Mouse (Mus musculus) C2C12 (cell line): Measurements from ENCODE around the gene Slc25a45. TPM values are rescaled to one million over a fixed set of nuclear protein-coding genes. Genes with fewer than 3 reads are reported as not detected.
A peak's percentile ranks its signal among the peaks of the same experiment; 100 is the strongest.

Source experiments
- H3K27me3 ChIP-seq: one replicate; pipeline ENCODE4 v1.6.1; 2011; ENCODE audit not compliant: control insufficient read depth, insufficient read depth, insufficient read length
- H3K36me3 ChIP-seq: one replicate; pipeline ENCODE4 v1.6.1; 2011; ENCODE audit not compliant: control insufficient read depth, insufficient read depth
- H3K4me3 ChIP-seq: one replicate; pipeline ENCODE4 v1.5.1; 2011; ENCODE audit warnings: mild to moderate bottlenecking, control low read depth; ENCODE audit not compliant: poor library complexity, insufficient read depth, severe bottlenecking
- H3K79me2 ChIP-seq: one replicate; pipeline ENCODE4 v1.6.1; 2011; ENCODE audit not compliant: control insufficient read depth, insufficient read depth
- H3K79me3 ChIP-seq: one replicate; pipeline ENCODE4 v1.6.1; 2011; ENCODE audit warnings: low read depth, control low read depth
- H3ac ChIP-seq: one replicate; pipeline ENCODE3; 2011; ENCODE audit warnings: low read depth; ENCODE audit not compliant: control insufficient read depth, insufficient read length
- CEBPB ChIP-seq: IDR thresholded peaks from one replicate; pipeline ENCODE4 v1.6.1; 2011; ENCODE audit warnings: low read depth, mild to moderate bottlenecking, control low read depth, moderate library complexity
- CTCF ChIP-seq: IDR thresholded peaks from one replicate; pipeline ENCODE4 v1.5.1; 2011; ENCODE audit not compliant: control insufficient read depth, insufficient read depth, insufficient read length
- FOSL1 ChIP-seq: IDR thresholded peaks from one replicate; pipeline ENCODE4 v1.8.0; 2011; ENCODE audit warnings: mild to moderate bottlenecking, low read length; ENCODE audit not compliant: poor library complexity, insufficient read depth, severe bottlenecking
- MAX ChIP-seq: IDR thresholded peaks from one replicate; pipeline ENCODE4 v1.6.1; 2011; ENCODE audit warnings: mild to moderate bottlenecking, control low read depth
- MYOD1 ChIP-seq: IDR thresholded peaks from one replicate; pipeline ENCODE4 v1.6.1; 2011; ENCODE audit warnings: low read depth; ENCODE audit not compliant: control insufficient read depth, insufficient read length
- MYOG ChIP-seq: IDR thresholded peaks from one replicate; pipeline ENCODE4 v1.6.1; 2011; ENCODE audit not compliant: control insufficient read depth, insufficient read length; ENCODE audit errors: extremely low read depth
- USF1 ChIP-seq: IDR thresholded peaks from one replicate; pipeline ENCODE4 v1.6.1; 2011; ENCODE audit warnings: low read depth, mild to moderate bottlenecking, control low read depth, moderate library complexity
- polyA plus RNA-seq: library from polyadenylated mRNA; unstranded; fragments of >200 nt; fragmentation: generic; extraction: Trizol; gene quantifications from one replicate; pipeline ENCODE4 v1.2.1, GENCODE M21; 2012; ENCODE audit warnings: missing spikeins

Slc25a45 gene
- polyA plus RNA-seq, 1 experiment = 5.5 TPM

DNA sequence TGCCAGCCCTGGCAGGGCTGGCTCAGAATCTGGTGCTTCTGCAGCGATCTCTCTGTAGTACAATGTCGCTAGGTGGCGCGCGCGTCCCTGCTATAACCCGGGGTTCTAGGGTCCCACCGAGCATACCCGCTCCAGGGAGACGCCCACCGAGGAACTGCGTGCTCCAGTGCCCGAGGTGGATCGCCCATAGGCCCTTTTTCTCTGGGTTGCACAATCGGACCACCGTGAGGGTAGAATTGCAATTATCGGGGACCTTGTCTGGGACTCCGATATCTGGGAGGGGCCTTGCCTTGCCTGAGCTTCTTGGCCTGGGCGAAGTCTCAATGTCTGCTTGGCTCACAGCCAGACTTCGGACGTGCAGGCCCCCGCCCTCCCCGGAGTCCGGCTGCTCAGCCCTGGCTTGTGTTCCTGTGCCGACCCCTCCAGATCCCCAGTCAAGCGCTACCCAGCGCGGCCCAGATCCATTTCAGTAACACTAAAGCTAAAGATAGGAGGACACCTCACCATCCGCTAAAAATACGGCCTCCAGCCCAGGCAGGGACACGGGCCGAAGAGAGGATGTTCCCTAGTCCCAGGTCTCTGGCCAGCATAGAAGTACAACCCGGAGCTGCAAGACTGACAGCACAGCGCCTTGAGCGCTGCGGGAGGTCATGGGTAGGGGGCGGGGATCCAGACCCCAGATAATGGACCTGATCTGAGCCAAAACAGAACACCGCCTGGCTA is 46.5 kb downstream of the Slc25a45 start:
- Histone ChIP-seq H3K79me3 (peaks cover 1% of the 10 kb centered on the region), H3K79me2 (peaks cover 6% of the 10 kb centered on the region), H3ac (peak overlapping the region; percentile 52), H3K4me3 (peak overlapping the region; percentile 46), H3K36me3 (no peaks in the 10 kb centered on the region), H3K27me3 (no peaks in the 10 kb centered on the region)
- TF ChIP-seq MYOG (no peak), MYOD1 (no peak), MAX (peak; percentile 57), CTCF (peak; percentile 86), FOSL1 (no peak), CEBPB (peak; percentile 58), USF1 (no peak)

DNA sequence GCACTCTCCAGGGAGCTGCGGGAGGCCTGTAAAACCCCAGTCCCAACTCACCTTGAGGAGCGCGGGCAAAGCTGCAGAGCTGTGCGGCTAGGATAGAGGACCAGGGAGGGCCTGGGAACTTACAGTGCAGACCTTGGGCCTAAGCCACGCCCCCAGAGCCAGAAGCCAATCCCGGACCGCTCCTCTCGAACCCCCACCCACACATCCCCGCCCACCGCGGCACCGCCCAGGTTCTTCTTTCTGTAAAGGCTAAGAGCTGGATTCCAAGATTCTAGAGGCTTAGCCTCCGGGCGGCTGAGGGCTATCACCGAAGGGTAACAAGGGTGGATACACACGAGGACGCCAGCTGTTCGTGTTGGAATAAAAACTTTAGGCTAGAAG is 47.1 kb downstream of the Slc25a45 start, which contains the start of gene Cdc42ep2:
Gene Cdc42ep2 (minus strand): TSS at position 104 of the 381 bp plus-strand sequence.
- Histone ChIP-seq H3ac (peak within 1 kb of the TSS; percentile 52), H3K27me3 (no peaks in the 10 kb centered on the region), H3K4me3 (peak within 1 kb of the TSS; percentile 46), H3K36me3 (no peaks in the 10 kb centered on the region), H3K79me3 (no peaks in the 10 kb centered on the region), H3K79me2 (peaks cover 6% of the 10 kb centered on the region)
- no peak for TF ChIP-seq CEBPB
- TF ChIP-seq FOSL1 = no peak
- TF ChIP-seq MYOD1 = no peak
- TF ChIP-seq CTCF = no peak
- TF ChIP-seq USF1 = no peak
- no peak for TF ChIP-seq MAX
- TF ChIP-seq MYOG = no peak

DNA sequence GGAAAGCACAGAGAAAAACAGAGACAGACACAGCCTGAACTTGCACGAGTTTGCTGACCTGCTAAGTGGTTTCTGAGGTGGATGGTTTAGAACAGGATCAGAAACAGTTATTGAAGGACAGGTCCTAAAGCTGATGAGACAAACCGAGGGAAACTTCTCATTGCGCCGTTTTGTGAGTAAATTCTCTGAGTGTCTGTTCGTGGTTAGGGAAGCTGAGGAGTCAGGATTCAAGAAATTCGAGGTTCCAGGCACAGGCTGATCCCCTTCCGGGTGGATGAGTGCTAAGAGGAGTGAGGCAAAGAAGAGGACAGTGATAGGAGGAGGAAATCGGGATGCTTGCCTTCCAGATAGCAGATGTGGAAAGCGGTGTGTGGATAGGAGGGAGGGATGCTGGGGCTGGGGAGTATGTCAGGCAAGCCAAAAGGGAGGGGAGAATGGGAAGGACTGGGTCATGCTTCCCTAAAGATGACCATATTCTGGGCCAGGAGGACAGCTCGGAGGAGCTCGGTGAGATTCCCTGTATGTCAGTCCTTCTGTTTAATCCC is 47.8 kb downstream of the Slc25a45 start:
- Histone ChIP-seq H3ac (peak overlapping the region; percentile 16), H3K79me2 (peaks cover 6% of the 10 kb centered on the region), H3K4me3 (peak overlapping the region; percentile 46), H3K27me3 (no peaks in the 10 kb centered on the region), H3K79me3 (no peaks in the 10 kb centered on the region), H3K36me3 (no peaks in the 10 kb centered on the region)
- TF ChIP-seq MYOD1 (no peak), FOSL1 (no peak), CTCF (no peak), MYOG (no peak), CEBPB (no peak)

DNA sequence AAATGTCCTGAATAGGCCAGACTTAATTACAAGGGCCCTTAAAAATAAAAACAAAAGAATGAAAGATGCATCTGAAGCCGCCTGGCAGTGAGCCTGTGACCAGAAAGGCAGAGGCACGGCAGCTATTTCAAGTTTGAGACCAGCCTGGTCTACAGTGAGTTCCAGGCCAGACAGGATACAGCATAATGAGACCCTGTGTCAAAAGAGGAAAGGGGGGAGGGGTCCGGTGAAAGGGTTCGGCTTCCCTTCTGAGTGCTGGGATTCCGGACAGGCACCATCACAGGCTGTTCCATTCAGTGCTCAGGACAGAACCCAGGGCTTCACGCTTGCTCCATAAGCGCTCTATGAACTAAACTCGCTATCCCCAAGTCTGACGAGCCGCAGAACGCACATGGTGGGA is 49.4 kb downstream of the Slc25a45 start:
- H3ac ChIP-seq = no peak overlapping the region
- no peaks in the 10 kb centered on the region for H3K27me3 ChIP-seq
- no peaks in the 10 kb centered on the region for H3K79me3 ChIP-seq
- no peak overlapping the region for H3K4me3 ChIP-seq
- peaks cover 6% of the 10 kb centered on the region for H3K79me2 ChIP-seq
- no peaks in the 10 kb centered on the region for H3K36me3 ChIP-seq
- TF ChIP-seq FOSL1 (no peak), CTCF (no peak), USF1 (no peak), MYOD1 (no peak), MAX (no peak), CEBPB (no peak), MYOG (no peak)

DNA sequence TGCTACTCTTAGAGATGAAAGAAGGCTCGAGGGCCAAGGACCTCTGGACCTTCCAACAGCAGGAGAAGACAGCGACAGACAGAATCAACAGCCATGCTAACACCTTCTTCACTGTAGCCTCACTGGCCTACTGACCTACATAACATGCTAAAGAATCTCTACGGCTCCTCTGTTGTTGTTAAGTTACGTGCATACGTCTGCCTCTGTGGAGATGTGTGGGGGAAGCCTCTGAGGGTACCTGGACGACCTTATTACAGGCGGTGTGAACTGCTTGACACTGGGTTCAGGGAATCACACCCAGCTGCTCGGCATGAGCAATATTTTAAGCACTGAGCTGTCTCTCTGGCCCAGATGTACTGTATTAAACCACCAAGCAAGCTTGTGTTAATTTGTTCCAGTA is 49.9 kb downstream of the Slc25a45 start:
- Histone ChIP-seq H3ac (no peak overlapping the region), H3K4me3 (no peak overlapping the region), H3K27me3 (no peaks in the 10 kb centered on the region), H3K79me2 (peaks cover 6% of the 10 kb centered on the region), H3K79me3 (no peaks in the 10 kb centered on the region), H3K36me3 (no peaks in the 10 kb centered on the region)
- TF ChIP-seq CTCF = no peak
- no peak for TF ChIP-seq MAX
- no peak for TF ChIP-seq CEBPB
- TF ChIP-seq MYOG = no peak
- no peak for TF ChIP-seq FOSL1
